Mouse (Mus musculus): ENCODE results near the gene Eef2k. TPM values are rescaled to one million over a fixed set of nuclear protein-coding genes. Genes with fewer than 3 reads are reported as not detected.

Gene Eef2k
- polyA plus RNA-seq, 1 experiment from 2014 or later: 32.2 TPM

GRCm38 (mm10) chr7:120862626-120863025 lies 20.0 kb downstream of the Eef2k start:
- no peak overlapping the region for H3K27ac ChIP-seq
- WGBS (ENCODE audit: missing documents): 94% methylated on average over 7 of the region's 7 CpGs
- H3K79me2 ChIP-seq (ENCODE audit: inconsistent target): no peaks in the 10 kb centered on the region; the same call in 1 of the 2 replicates
- no peaks in the 10 kb centered on the region for H3K36me3 ChIP-seq (ENCODE audit: inconsistent target)
- no peak overlapping the region for H3K4me3 ChIP-seq (ENCODE audit: inconsistent target)

GRCm38 (mm10) chr7:120863476-120863875 lies 20.8 kb downstream of the Eef2k start:
- H3K36me3 ChIP-seq (ENCODE audit: inconsistent target): no peaks in the 10 kb centered on the region
- no peak overlapping the region for H3K4me3 ChIP-seq (ENCODE audit: inconsistent target)
- 80% methylated on average over 5 of the region's 5 CpGs for WGBS (ENCODE audit: missing documents)
- H3K27ac ChIP-seq: no peak overlapping the region
- no peaks in the 10 kb centered on the region; the same call in 1 of the 2 replicates for H3K79me2 ChIP-seq (ENCODE audit: inconsistent target)

GRCm38 (mm10) chr7:120865100-120865499 lies 22.5 kb downstream of the Eef2k start:
- Histone ChIP-seq H3K36me3 (ENCODE audit: inconsistent target) (no peaks in the 10 kb centered on the region), H3K4me3 (ENCODE audit: inconsistent target) (no peak overlapping the region), H3K27ac (peak overlapping the region; percentile 28; the same call in 1 of the 2 replicates), H3K79me2 (ENCODE audit: inconsistent target) (no peaks in the 10 kb centered on the region; the same call in 1 of the 2 replicates)
- WGBS (ENCODE audit: missing documents): 23% methylated on average over 7 of the region's 7 CpGs

GRCm38 (mm10) chr7:120865832-120866231 lies 23.2 kb downstream of the Eef2k start:
- Histone ChIP-seq H3K27ac (peak overlapping the region; percentile 28), H3K36me3 (ENCODE audit: inconsistent target) (no peaks in the 10 kb centered on the region), H3K79me2 (ENCODE audit: inconsistent target) (no peaks in the 10 kb centered on the region; the same call in 1 of the 2 replicates), H3K4me3 (ENCODE audit: inconsistent target) (no peak overlapping the region)
- 85% methylated on average over 4 of the region's 4 CpGs for WGBS (ENCODE audit: missing documents)

- no peaks in the 10 kb centered on the region for H3K36me3 ChIP-seq (ENCODE audit: inconsistent target)
- H3K27ac ChIP-seq: no peak overlapping the region
- H3K4me3 ChIP-seq (ENCODE audit: inconsistent target): no peak overlapping the region
- no peaks in the 10 kb centered on the region; the same call in 1 of the 2 replicates for H3K79me2 ChIP-seq (ENCODE audit: inconsistent target)
- 80% methylated on average over 2 of the region's 2 CpGs for WGBS (ENCODE audit: missing documents)
These were observed 24.1 kb downstream of the Eef2k start for GRCm38 (mm10) chr7:120866684-120867083.

GRCm38 (mm10) chr7:120867720-120868119 lies 25.1 kb downstream of the Eef2k start:
- Histone ChIP-seq H3K79me2 (ENCODE audit: inconsistent target) (no peaks in the 10 kb centered on the region; the same call in 1 of the 2 replicates), H3K27ac (no peak overlapping the region), H3K4me3 (ENCODE audit: inconsistent target) (no peak overlapping the region), H3K36me3 (ENCODE audit: inconsistent target) (no peaks in the 10 kb centered on the region)
- 94% methylated on average over 1 of the region's 1 CpGs for WGBS (ENCODE audit: missing documents)

GRCm38 (mm10) chr7:120869883-120870282 lies 27.3 kb downstream of the Eef2k start:
- no peaks in the 10 kb centered on the region for H3K36me3 ChIP-seq (ENCODE audit: inconsistent target)
- H3K79me2 ChIP-seq (ENCODE audit: inconsistent target): no peaks in the 10 kb centered on the region
- peak overlapping the region; percentile 75 for H3K27ac ChIP-seq
- WGBS (ENCODE audit: missing documents): 49% methylated on average over 3 of the region's 5 CpGs
- H3K4me3 ChIP-seq (ENCODE audit: inconsistent target): no peak overlapping the region

- Histone ChIP-seq H3K36me3 (ENCODE audit: inconsistent target) (no peaks in the 10 kb centered on the region), H3K27ac (peak overlapping the region; percentile 75), H3K4me3 (ENCODE audit: inconsistent target) (no peak overlapping the region), H3K79me2 (ENCODE audit: inconsistent target) (no peaks in the 10 kb centered on the region)
- 84% methylated on average over 5 of the region's 5 CpGs for WGBS (ENCODE audit: missing documents)
These were observed 27.9 kb downstream of the Eef2k start for GRCm38 (mm10) chr7:120870431-120871008.

GRCm38 (mm10) chr7:120873083-120873482 lies 30.5 kb downstream of the Eef2k start:
- H3K4me3 ChIP-seq (ENCODE audit: inconsistent target): no peak overlapping the region
- 77% methylated on average over 12 of the region's 12 CpGs for WGBS (ENCODE audit: missing documents)
- H3K79me2 ChIP-seq (ENCODE audit: inconsistent target): no peaks in the 10 kb centered on the region
- no peak overlapping the region for H3K27ac ChIP-seq
- no peaks in the 10 kb centered on the region for H3K36me3 ChIP-seq (ENCODE audit: inconsistent target)

- WGBS (ENCODE audit: missing documents): 86% methylated on average over 3 of the region's 3 CpGs
- H3K36me3 ChIP-seq (ENCODE audit: inconsistent target): no peaks in the 10 kb centered on the region
- no peaks in the 10 kb centered on the region for H3K79me2 ChIP-seq (ENCODE audit: inconsistent target)
- no peak overlapping the region for H3K27ac ChIP-seq
- H3K4me3 ChIP-seq (ENCODE audit: inconsistent target): no peak overlapping the region
These were observed 31.4 kb downstream of the Eef2k start for GRCm38 (mm10) chr7:120874021-120874420.

GRCm38 (mm10) chr7:120874764-120875539 lies 32.3 kb downstream of the Eef2k start:
- H3K27ac ChIP-seq: no peak overlapping the region
- H3K4me3 ChIP-seq (ENCODE audit: inconsistent target): no peak overlapping the region

GRCm38 (mm10) chr7:120875540-120876388 lies 33.1 kb downstream of the Eef2k start:
- no peak overlapping the region for H3K27ac ChIP-seq
- 0 out of 2 replicates have a peak, but pooled peaks cover 5% of the 10 kb centered on the region for H3K36me3 ChIP-seq (ENCODE audit: inconsistent target)
- H3K79me2 ChIP-seq (ENCODE audit: inconsistent target): no peaks in the 10 kb centered on the region
- no peak overlapping the region for H3K4me3 ChIP-seq (ENCODE audit: inconsistent target)
- WGBS (ENCODE audit: missing documents): 89% methylated on average over 3 of the region's 3 CpGs

More at GRCm38 (mm10) chr7:120874764-120875539, 32.3 kb downstream of the Eef2k start:
- no peaks in the 10 kb centered on the region for H3K79me2 ChIP-seq (ENCODE audit: inconsistent target)
- H3K36me3 ChIP-seq (ENCODE audit: inconsistent target): no peaks in the 10 kb centered on the region
- WGBS (ENCODE audit: missing documents): 81% methylated on average over 7 of the region's 7 CpGs

- H3K36me3 ChIP-seq (ENCODE audit: inconsistent target): 0 out of 2 replicates have a peak, but pooled peaks cover 5% of the 10 kb centered on the region
These were observed 35.6 kb downstream of the Eef2k start for GRCm38 (mm10) chr7:120878271-120878670.

GRCm38 (mm10) chr7:120879972-120880371 lies 37.3 kb downstream of the Eef2k start:
- WGBS (ENCODE audit: missing documents): 90% methylated on average over 3 of the region's 3 CpGs

More at GRCm38 (mm10) chr7:120878271-120878670, 35.6 kb downstream of the Eef2k start:
- Histone ChIP-seq H3K27ac (no peak overlapping the region), H3K4me3 (ENCODE audit: inconsistent target) (no peak overlapping the region), H3K79me2 (ENCODE audit: inconsistent target) (no peaks in the 10 kb centered on the region)
- 91% methylated on average over 6 of the region's 6 CpGs for WGBS (ENCODE audit: missing documents)

More at GRCm38 (mm10) chr7:120879972-120880371, 37.3 kb downstream of the Eef2k start:
- 0 out of 2 replicates have a peak, but pooled peaks cover 5% of the 10 kb centered on the region for H3K36me3 ChIP-seq (ENCODE audit: inconsistent target)
- H3K4me3 ChIP-seq (ENCODE audit: inconsistent target): no peak overlapping the region
- no peak overlapping the region for H3K27ac ChIP-seq
- H3K79me2 ChIP-seq (ENCODE audit: inconsistent target): no peaks in the 10 kb centered on the region
